Mouse (Mus musculus): ENCODE data around the gene Arhgap22. TPM values are rescaled to one million over a fixed set of nuclear protein-coding genes. Genes with fewer than 3 reads are reported as not detected.

Gene Arhgap22
- total and polyA plus RNA-seq, 3 experiments, result 0.11 TPM; not detected in 2

GRCm38 (mm10) chr14:33324556-33324955 is 110.7 kb downstream of the Arhgap22 start:
- Histone ChIP-seq H3K4me3 (ENCODE audit: control insufficient read depth in 1 of 2, insufficient read depth in 1 of 2, low read depth in 2 of 2, low read length in 2 of 2) (peak overlapping the region in 1 of 2 experiments; percentile 23; a peak in 1 of 4 replicates), H3K79me2 (ENCODE audit: control insufficient read depth, insufficient read depth, low read length, poor library complexity) (no peaks in the 10 kb centered on the region), H3K27me3 (ENCODE audit: control insufficient read depth in 1 of 2, insufficient read depth in 2 of 2, low read length in 2 of 2) (no peaks in the 10 kb centered on the region), H3K36me3 (ENCODE audit: control insufficient read depth in 1 of 2, insufficient read depth in 2 of 2, low read length in 2 of 2) (no peaks in the 10 kb centered on the region), H3K27ac (ENCODE audit: control insufficient read depth, low read depth, low read length) (no peak overlapping the region), H3K4me1 (ENCODE audit: control insufficient read depth in 1 of 2, insufficient read depth in 2 of 2, low read length in 2 of 2) (0 out of 4 replicates have a peak, but pooled peaks cover 0 to 4% of the 10 kb centered on the region in 2 experiments), H3K9ac (ENCODE audit: control insufficient read depth, low read depth, low read length, poor library complexity, severe bottlenecking) (peak overlapping the region; percentile 24), H3K9me3 (replicated peaks; ENCODE audit: insufficient read depth, low read length) (no peaks in the 10 kb centered on the region)
- TF ChIP-seq E2F4 (IDR thresholded peaks at IDR 0.05; ENCODE audit: borderline replicate concordance, low read depth, low read length), result no peak
- no peak for TF ChIP-seq BHLHE40 (IDR thresholded peaks at IDR 0.05; ENCODE audit: borderline replicate concordance, low read depth, low read length)
- no peak for TF ChIP-seq POLR2A (IDR thresholded peaks at IDR 0.05; ENCODE audit: control insufficient read depth in 1 of 2, insufficient read depth in 1 of 2, low read depth in 1 of 2, low read length in 2 of 2, poor library complexity in 1 of 2)
- no peak for TF ChIP-seq POLR2AphosphoS2 (IDR thresholded peaks at IDR 0.05; ENCODE audit: low read length)
- TF ChIP-seq HCFC1 (IDR thresholded peaks at IDR 0.05; ENCODE audit: low read depth, low read length), result no peak
- no peak for TF ChIP-seq SMC3 (IDR thresholded peaks at IDR 0.05; ENCODE audit: low read depth, low read length)
- TF ChIP-seq CHD2 (IDR thresholded peaks at IDR 0.05; ENCODE audit: low read length), result no peak
- TF ChIP-seq MAFK (IDR thresholded peaks at IDR 0.05; ENCODE audit: borderline replicate concordance, low read depth, low read length), result no peak
- no peak for TF ChIP-seq ELF1 (IDR thresholded peaks at IDR 0.05; ENCODE audit: low read depth, low read length)
- no peak for TF ChIP-seq MXI1 (IDR thresholded peaks at IDR 0.05; ENCODE audit: low read depth, low read length)
- TF ChIP-seq ZC3H11A (IDR thresholded peaks at IDR 0.05; ENCODE audit: low read depth, low read length), result no peak
- no peak for TF ChIP-seq TAL1 (IDR thresholded peaks at IDR 0.05; ENCODE audit: low read length)
- DNase-seq (ENCODE audit: low read depth, low spot score), result peak; percentile 50

- no peak for DNase-seq (ENCODE audit: low read depth, low spot score)
- Histone ChIP-seq H3K9ac (ENCODE audit: control insufficient read depth, low read depth, low read length, poor library complexity, severe bottlenecking) (no peak overlapping the region), H3K9me3 (replicated peaks; ENCODE audit: insufficient read depth, low read length) (no peaks in the 10 kb centered on the region), H3K79me2 (ENCODE audit: control insufficient read depth, insufficient read depth, low read length, poor library complexity) (no peaks in the 10 kb centered on the region), H3K4me3 (ENCODE audit: control insufficient read depth in 1 of 2, insufficient read depth in 1 of 2, low read depth in 2 of 2, low read length in 2 of 2) (no peak overlapping the region), H3K36me3 (ENCODE audit: control insufficient read depth in 1 of 2, insufficient read depth in 2 of 2, low read length in 2 of 2) (no peaks in the 10 kb centered on the region), H3K4me1 (ENCODE audit: control insufficient read depth in 1 of 2, insufficient read depth in 2 of 2, low read length in 2 of 2) (peaks cover 0 to 8% of the 10 kb centered on the region in 2 experiments; a peak in 1 of 4 replicates), H3K27me3 (ENCODE audit: control insufficient read depth in 1 of 2, insufficient read depth in 2 of 2, low read length in 2 of 2) (no peaks in the 10 kb centered on the region), H3K27ac (ENCODE audit: control insufficient read depth, low read depth, low read length) (no peak overlapping the region)
- TF ChIP-seq CHD2 (IDR thresholded peaks at IDR 0.05; ENCODE audit: low read length) (no peak), MAFK (IDR thresholded peaks at IDR 0.05; ENCODE audit: borderline replicate concordance, low read depth, low read length) (no peak), POLR2AphosphoS2 (IDR thresholded peaks at IDR 0.05; ENCODE audit: low read length) (no peak), TCF12 (IDR thresholded peaks at IDR 0.05; ENCODE audit: low read depth, low read length) (no peak), SMC3 (IDR thresholded peaks at IDR 0.05; ENCODE audit: low read depth, low read length) (no peak), UBTF (IDR thresholded peaks at IDR 0.05; ENCODE audit: borderline replicate concordance, insufficient read depth, low read depth, low read length) (no peak), ETS1 (IDR thresholded peaks at IDR 0.05; ENCODE audit: low read depth, low read length) (no peak), KAT2A (conservative IDR thresholded peaks at IDR 0.05; ENCODE audit: low read depth, low read length) (no peak), EP300 (IDR thresholded peaks at IDR 0.05; ENCODE audit: low read depth in 1 of 2, low read length in 2 of 2) (no peak), TAL1 (IDR thresholded peaks at IDR 0.05; ENCODE audit: low read length) (no peak), CHD1 (IDR thresholded peaks at IDR 0.05; ENCODE audit: low read depth, low read length) (no peak), BHLHE40 (IDR thresholded peaks at IDR 0.05; ENCODE audit: borderline replicate concordance, low read depth, low read length) (no peak), MAZ (IDR thresholded peaks at IDR 0.05; ENCODE audit: low read depth, low read length) (no peak), ZKSCAN1 (IDR thresholded peaks at IDR 0.05; ENCODE audit: low read depth, low read length) (no peak), GABPA (IDR thresholded peaks at IDR 0.05; ENCODE audit: low read depth, low read length) (no peak), MAX (IDR thresholded peaks at IDR 0.05; ENCODE audit: low read length) (no peak), USF1 (IDR thresholded peaks at IDR 0.05; ENCODE audit: low read depth, low read length) (no peak), NRF1 (IDR thresholded peaks at IDR 0.05; ENCODE audit: insufficient read depth, low read depth, low read length, poor library complexity, severe bottlenecking) (no peak), GATA1 (IDR thresholded peaks at IDR 0.05; ENCODE audit: low read depth, low read length) (no peak), TBP (IDR thresholded peaks at IDR 0.05; ENCODE audit: low read depth, low read length) (no peak)
Observed at GRCm38 (mm10) chr14:33328369-33328768, 114.5 kb downstream of the Arhgap22 start.

Measured in MEL (cell line).